Mouse (Mus musculus): ENCODE results near the gene 4833439L19Rik. TPM values are rescaled to one million over a fixed set of nuclear protein-coding genes. Genes with fewer than 3 reads are reported as not detected.

Gene 4833439L19Rik
- polyA plus RNA-seq, 1 experiment from 2014 or later: 156 TPM

- H3K4me3 ChIP-seq: no peak overlapping the region
- H3K4me1 ChIP-seq: peaks cover 12% of the 10 kb centered on the region
- H3K27ac ChIP-seq: no peak overlapping the region
- H3K27me3 ChIP-seq: no peaks in the 10 kb centered on the region
- no peaks in the 10 kb centered on the region for H3K9me3 ChIP-seq
- 89% methylated on average over 7 of the region's 7 CpGs for WGBS
- H3K4me2 ChIP-seq (replicated peaks): no peak overlapping the region
- ATAC-seq (ENCODE audit: low FRiP score, low read depth): no peak
- no peak overlapping the region for H3K9ac ChIP-seq
- peaks cover 78% of the 10 kb centered on the region for H3K36me3 ChIP-seq
Observed at GRCm38 (mm10) chr13:54560608-54561007, 4.6 kb downstream of the 4833439L19Rik start.

GRCm38 (mm10) chr13:54559656-54560055, 5.6 kb downstream of the 4833439L19Rik start:
- 94% methylated on average over 2 of the region's 2 CpGs for WGBS
- no peaks in the 10 kb centered on the region for H3K27me3 ChIP-seq

GRCm38 (mm10) chr13:54557652-54558051, 7.6 kb downstream of the 4833439L19Rik start:
- no peak overlapping the region for H3K4me2 ChIP-seq (replicated peaks)
- H3K9ac ChIP-seq: no peak overlapping the region
- H3K4me1 ChIP-seq: no peaks in the 10 kb centered on the region
- H3K36me3 ChIP-seq: peaks cover 95% of the 10 kb centered on the region
- 97% methylated on average over 1 of the region's 1 CpGs for WGBS
- H3K27me3 ChIP-seq: no peaks in the 10 kb centered on the region
- H3K4me3 ChIP-seq: no peak overlapping the region
- ATAC-seq (ENCODE audit: low FRiP score, low read depth): no peak
- H3K27ac ChIP-seq: no peak overlapping the region
- no peaks in the 10 kb centered on the region for H3K9me3 ChIP-seq

More at GRCm38 (mm10) chr13:54559656-54560055, 5.6 kb downstream of the 4833439L19Rik start:
- ATAC-seq (ENCODE audit: low FRiP score, low read depth): no peak
- Histone ChIP-seq H3K4me3 (no peak overlapping the region), H3K4me2 (replicated peaks) (no peak overlapping the region), H3K36me3 (peaks cover 86% of the 10 kb centered on the region), H3K4me1 (peaks cover 12% of the 10 kb centered on the region), H3K9ac (no peak overlapping the region), H3K9me3 (no peaks in the 10 kb centered on the region), H3K27ac (no peak overlapping the region)

- Histone ChIP-seq H3K4me1 (no peaks in the 10 kb centered on the region), H3K27me3 (no peaks in the 10 kb centered on the region), H3K27ac (no peak overlapping the region), H3K9ac (no peak overlapping the region), H3K4me2 (replicated peaks) (no peak overlapping the region), H3K4me3 (no peak overlapping the region), H3K9me3 (no peaks in the 10 kb centered on the region), H3K36me3 (peaks cover 96% of the 10 kb centered on the region)
- WGBS: 89% methylated on average over 3 of the region's 3 CpGs
- ATAC-seq (ENCODE audit: low FRiP score, low read depth): no peak
Observed at GRCm38 (mm10) chr13:54556796-54557195, 8.4 kb downstream of the 4833439L19Rik start.

GRCm38 (mm10) chr13:54556176-54556575, 9.1 kb downstream of the 4833439L19Rik start:
- H3K4me3 ChIP-seq: no peak overlapping the region
- no peak overlapping the region for H3K27ac ChIP-seq
- H3K9ac ChIP-seq: no peak overlapping the region
- no peaks in the 10 kb centered on the region for H3K27me3 ChIP-seq
- no peak for ATAC-seq (ENCODE audit: low FRiP score, low read depth)
- H3K4me2 ChIP-seq (replicated peaks): no peak overlapping the region
- H3K4me1 ChIP-seq: no peaks in the 10 kb centered on the region
- no peaks in the 10 kb centered on the region for H3K9me3 ChIP-seq
- H3K36me3 ChIP-seq: peaks cover 96% of the 10 kb centered on the region
- WGBS: 94% methylated on average over 9 of the region's 9 CpGs

GRCm38 (mm10) chr13:54548036-54548435, 17.2 kb downstream of the 4833439L19Rik start:
- no peak overlapping the region for H3K27ac ChIP-seq
- H3K9ac ChIP-seq: no peak overlapping the region
- H3K36me3 ChIP-seq: peaks cover 68% of the 10 kb centered on the region
- H3K4me2 ChIP-seq (replicated peaks): no peak overlapping the region
- H3K4me1 ChIP-seq: no peaks in the 10 kb centered on the region
- H3K27me3 ChIP-seq: no peaks in the 10 kb centered on the region
- no peak for ATAC-seq (ENCODE audit: low FRiP score, low read depth)
- WGBS: 81% methylated on average over 7 of the region's 7 CpGs
- H3K4me3 ChIP-seq: no peak overlapping the region
- no peaks in the 10 kb centered on the region for H3K9me3 ChIP-seq

- no peaks in the 10 kb centered on the region for H3K9me3 ChIP-seq
- ATAC-seq (ENCODE audit: low FRiP score, low read depth): no peak
- no peak overlapping the region for H3K4me3 ChIP-seq
- H3K27me3 ChIP-seq: no peaks in the 10 kb centered on the region
- no peak overlapping the region for H3K9ac ChIP-seq
- H3K27ac ChIP-seq: no peak overlapping the region
- H3K4me2 ChIP-seq (replicated peaks): no peak overlapping the region
- H3K36me3 ChIP-seq: peaks cover 80% of the 10 kb centered on the region
- H3K4me1 ChIP-seq: no peaks in the 10 kb centered on the region
Observed at GRCm38 (mm10) chr13:54532134-54532533, 33.1 kb downstream of the 4833439L19Rik start.

GRCm38 (mm10) chr13:54527140-54527539, 38.1 kb downstream of the 4833439L19Rik start:
- Histone ChIP-seq H3K27me3 (no peaks in the 10 kb centered on the region), H3K4me2 (replicated peaks) (no peak overlapping the region), H3K9me3 (no peaks in the 10 kb centered on the region), H3K9ac (no peak overlapping the region), H3K36me3 (peaks cover 76% of the 10 kb centered on the region), H3K4me3 (no peak overlapping the region), H3K27ac (no peak overlapping the region), H3K4me1 (no peaks in the 10 kb centered on the region)
- WGBS: 85% methylated on average over 6 of the region's 6 CpGs
- ATAC-seq (ENCODE audit: low FRiP score, low read depth): no peak

- Histone ChIP-seq H3K27ac (no peak overlapping the region), H3K4me2 (replicated peaks) (no peak overlapping the region), H3K36me3 (peaks cover 26% of the 10 kb centered on the region), H3K9ac (no peak overlapping the region), H3K9me3 (no peaks in the 10 kb centered on the region), H3K27me3 (no peaks in the 10 kb centered on the region), H3K4me1 (no peaks in the 10 kb centered on the region), H3K4me3 (no peak overlapping the region)
- no peak for ATAC-seq (ENCODE audit: low FRiP score, low read depth)
Observed at GRCm38 (mm10) chr13:54521181-54521580, 44.1 kb downstream of the 4833439L19Rik start.

GRCm38 (mm10) chr13:54520221-54520620, 45.0 kb downstream of the 4833439L19Rik start:
- 92% methylated on average over 4 of the region's 4 CpGs for WGBS
- Histone ChIP-seq H3K4me3 (no peak overlapping the region), H3K4me2 (replicated peaks) (no peak overlapping the region), H3K9ac (no peak overlapping the region), H3K27me3 (no peaks in the 10 kb centered on the region), H3K9me3 (no peaks in the 10 kb centered on the region), H3K27ac (no peak overlapping the region), H3K36me3 (peaks cover 23% of the 10 kb centered on the region), H3K4me1 (no peaks in the 10 kb centered on the region)
- ATAC-seq (ENCODE audit: low FRiP score, low read depth): no peak

- 90% methylated on average over 1 of the region's 1 CpGs for WGBS
- no peak for ATAC-seq (ENCODE audit: low FRiP score, low read depth)
- H3K36me3 ChIP-seq: no peaks in the 10 kb centered on the region
- no peaks in the 10 kb centered on the region for H3K27me3 ChIP-seq
- no peak overlapping the region for H3K27ac ChIP-seq
- no peak overlapping the region for H3K4me2 ChIP-seq (replicated peaks)
- no peak overlapping the region for H3K4me3 ChIP-seq
- H3K9me3 ChIP-seq: no peaks in the 10 kb centered on the region
- H3K9ac ChIP-seq: no peak overlapping the region
- peaks cover 16% of the 10 kb centered on the region for H3K4me1 ChIP-seq
Observed at GRCm38 (mm10) chr13:54505920-54506319, 59.3 kb downstream of the 4833439L19Rik start.

GRCm38 (mm10) chr13:54504611-54505260, 60.5 kb downstream of the 4833439L19Rik start:
- Histone ChIP-seq H3K36me3 (no peaks in the 10 kb centered on the region), H3K4me3 (peak overlapping the region; percentile 75), H3K27me3 (no peaks in the 10 kb centered on the region), H3K4me2 (replicated peaks) (peak overlapping the region; percentile 88), H3K4me1 (peaks cover 16% of the 10 kb centered on the region), H3K9me3 (no peaks in the 10 kb centered on the region), H3K9ac (peak overlapping the region; percentile 90), H3K27ac (peak overlapping the region; percentile 70; the same call in 1 of the 2 replicates)
- WGBS: 19% methylated on average over 7 of the region's 7 CpGs
- no peak for ATAC-seq (ENCODE audit: low FRiP score, low read depth)
